Mouse (Mus musculus) liver, adult 2 months (tissue): ENCODE measurements around the gene Jak1. TPM values are rescaled to one million over a fixed set of nuclear protein-coding genes. Genes with fewer than 3 reads are reported as not detected.
A peak's percentile ranks its signal among the peaks of the same experiment; 100 is the strongest.

Experiments
- DNase-seq: peaks from one replicate; pipeline ENCODE4 v3.0.0-alpha.2; 2011; ENCODE audit warnings: low read depth, low spot score; ENCODE audit errors: extremely low read depth
- H3K27ac ChIP-seq: fragments of 200-500 bp; replicated peaks from 2 replicates; pipeline ENCODE4 v1.5.1; 2012; ENCODE audit warnings: low read depth, mild to moderate bottlenecking, control low read depth, inconsistent platforms, low read length; ENCODE audit not compliant: insufficient read depth
- H3K27me3 ChIP-seq: fragments of 200-500 bp; 2 replicates; pipeline ENCODE4 v1.6.1; 2012; ENCODE audit warnings: mild to moderate bottlenecking, moderate library complexity, low read length, inconsistent platforms; ENCODE audit not compliant: control insufficient read depth, insufficient read depth
- H3K36me3 ChIP-seq: fragments of 200-500 bp; 2 replicates; pipeline ENCODE4 v1.6.1; 2012; ENCODE audit warnings: low read length, inconsistent platforms; ENCODE audit not compliant: control insufficient read depth, insufficient read depth
- H3K4me1 ChIP-seq: fragments of 200-500 bp; 2 replicates; pipeline ENCODE4 v1.6.1; 2011; ENCODE audit warnings: low read length; ENCODE audit not compliant: control insufficient read depth, insufficient read depth
- H3K4me3 ChIP-seq: fragments of 200-500 bp; 2 replicates; pipeline ENCODE4 v1.5.1; 2011; ENCODE audit warnings: low read depth, mild to moderate bottlenecking, control low read depth, low read length, moderate library complexity; ENCODE audit not compliant: insufficient read depth
- H3K79me2 ChIP-seq: fragments of 200-500 bp; 2 replicates; pipeline ENCODE4 v1.6.1; 2012; ENCODE audit warnings: inconsistent platforms, mild to moderate bottlenecking, low read length, moderate library complexity; ENCODE audit not compliant: control insufficient read depth, insufficient read depth
- H3K9ac ChIP-seq: fragments of 200-500 bp; 2 replicates; pipeline ENCODE4 v1.6.1; 2012; ENCODE audit warnings: low read depth, mild to moderate bottlenecking, control low read depth, inconsistent platforms, low read length
- CTCF ChIP-seq: fragments of 200-500 bp; IDR thresholded peaks from 2 replicates; pipeline ENCODE4 v1.5.1; 2011; ENCODE audit warnings: low read depth, low read length, control low read depth
- POLR2A ChIP-seq: fragments of 200-500 bp; IDR thresholded peaks from 2 replicates; pipeline ENCODE4 v1.6.1; 2011; ENCODE audit warnings: low read length, control low read depth; ENCODE audit not compliant: insufficient read depth; ENCODE audit errors: extremely low read depth
- WGBS: fragments of 180-500 bp; shearing (Covaris S2); methylation state at CpG from one replicate; pipeline ENCODE4 v1.1.7; 2018; 5-methylcytosine and 5-hydroxymethylcytosine counted together
- polyA plus RNA-seq: library from polyadenylated mRNA; depleted of rRNA; stranded (reverse); fragments of >200 nt; gene quantifications from 2 replicates; pipeline ENCODE4 v1.2.3, GENCODE M21; 2012
- total RNA-seq: library from RNA; depleted of rRNA; stranded (reverse); fragments of >200 nt; gene quantifications from 2 replicates; pipeline ENCODE4 v1.2.3, GENCODE M21; 2014

The Jak1 gene
- total and polyA plus RNA-seq, 2 experiments: 21.7 to 67.1 TPM

GRCm38 (mm10) chr4:101198333-101198732 is 66.7 kb downstream of the Jak1 start:
- Histone ChIP-seq H3K79me2 (peaks cover 57% of the 10 kb centered on the region), H3K36me3 (peaks cover 3% of the 10 kb centered on the region), H3K4me3 (no peak overlapping the region), H3K27me3 (no peaks in the 10 kb centered on the region), H3K27ac (peak overlapping the region; percentile 31; the same call in 1 of the 2 replicates), H3K4me1 (peaks cover 36% of the 10 kb centered on the region), H3K9ac (no peak overlapping the region)
- no peak for TF ChIP-seq POLR2A
- TF ChIP-seq CTCF: peak; percentile 73
- peak; percentile 85 for DNase-seq
- WGBS: 1% methylated on average over 2 of the region's 2 CpGs

- H3K79me2 ChIP-seq: peaks cover 49% of the 10 kb centered on the region
- no peak for DNase-seq
- H3K4me1 ChIP-seq: peaks cover 32% of the 10 kb centered on the region
- H3K27ac ChIP-seq: peak overlapping the region; percentile 17; the same call in 1 of the 2 replicates
- H3K4me3 ChIP-seq: no peak overlapping the region
- no peaks in the 10 kb centered on the region for H3K27me3 ChIP-seq
- peaks cover 9% of the 10 kb centered on the region for H3K36me3 ChIP-seq
- WGBS: 56% methylated on average over 9 of the region's 9 CpGs
- TF ChIP-seq CTCF (no peak), POLR2A (no peak)
- no peak overlapping the region for H3K9ac ChIP-seq
These were observed 67.5 kb downstream of the Jak1 start for GRCm38 (mm10) chr4:101197421-101198170.

DNA sequence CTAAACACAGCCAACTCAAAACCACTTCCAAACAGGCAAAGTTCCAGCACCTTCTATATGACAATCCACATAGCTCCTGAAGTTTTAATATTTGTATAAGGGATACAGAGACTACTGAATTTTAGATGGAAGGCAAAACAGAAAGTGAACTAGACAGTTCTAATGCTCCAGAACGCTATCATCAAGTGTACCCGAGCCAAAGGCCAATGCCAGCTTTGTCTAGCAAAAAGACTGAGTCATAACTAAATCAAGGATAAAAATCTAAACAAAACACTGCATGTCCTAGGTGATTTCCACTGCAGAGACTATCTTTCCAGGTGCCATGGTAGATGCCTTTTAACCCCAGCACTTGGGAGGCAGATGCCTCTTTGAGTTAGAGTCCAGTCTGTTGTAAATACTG is 68.7 kb downstream of the Jak1 start:
- TF ChIP-seq CTCF (no peak), POLR2A (no peak)
- DNase-seq: peak; percentile 69
- peaks cover 30% of the 10 kb centered on the region for H3K4me1 ChIP-seq
- no peak overlapping the region for H3K4me3 ChIP-seq
- H3K9ac ChIP-seq: no peak overlapping the region
- H3K27me3 ChIP-seq: no peaks in the 10 kb centered on the region
- H3K79me2 ChIP-seq: peaks cover 41% of the 10 kb centered on the region; the same call in 1 of the 2 replicates
- peaks cover 13% of the 10 kb centered on the region for H3K36me3 ChIP-seq
- 0 out of 2 replicates have a peak overlapping the region, but pooled peaks have one; percentile 28 for H3K27ac ChIP-seq
- WGBS: 5% methylated on average over 2 of the region's 2 CpGs

DNA sequence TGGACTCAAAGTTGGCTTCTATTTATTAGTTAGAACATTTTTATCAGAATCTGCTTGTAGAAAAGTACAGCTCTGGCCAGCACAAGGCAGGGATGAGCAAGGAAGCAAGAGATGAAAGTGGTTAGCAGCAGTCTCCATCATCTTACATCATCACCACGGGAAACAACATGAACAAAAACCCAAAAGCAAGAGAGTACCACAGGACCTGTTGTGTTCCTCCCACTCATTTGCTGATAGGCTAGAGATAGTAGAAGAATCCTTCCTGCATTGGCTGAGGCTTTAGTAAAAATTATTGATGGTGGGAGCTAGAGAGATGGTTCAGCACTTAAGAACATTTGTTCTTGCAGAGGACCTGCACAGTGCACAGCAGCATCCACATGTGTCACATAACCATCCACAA is 70.9 kb downstream of the Jak1 start:
- peaks cover 30% of the 10 kb centered on the region; the same call in 1 of the 2 replicates for H3K79me2 ChIP-seq
- H3K36me3 ChIP-seq: peaks cover 33% of the 10 kb centered on the region
- TF ChIP-seq POLR2A (no peak), CTCF (no peak)
- H3K27me3 ChIP-seq: no peaks in the 10 kb centered on the region
- no peak overlapping the region for H3K4me3 ChIP-seq
- H3K4me1 ChIP-seq: peaks cover 21% of the 10 kb centered on the region
- H3K27ac ChIP-seq: no peak overlapping the region
- DNase-seq: no peak
- no peak overlapping the region for H3K9ac ChIP-seq
- 48% methylated on average over 1 of the region's 1 CpGs for WGBS

DNA sequence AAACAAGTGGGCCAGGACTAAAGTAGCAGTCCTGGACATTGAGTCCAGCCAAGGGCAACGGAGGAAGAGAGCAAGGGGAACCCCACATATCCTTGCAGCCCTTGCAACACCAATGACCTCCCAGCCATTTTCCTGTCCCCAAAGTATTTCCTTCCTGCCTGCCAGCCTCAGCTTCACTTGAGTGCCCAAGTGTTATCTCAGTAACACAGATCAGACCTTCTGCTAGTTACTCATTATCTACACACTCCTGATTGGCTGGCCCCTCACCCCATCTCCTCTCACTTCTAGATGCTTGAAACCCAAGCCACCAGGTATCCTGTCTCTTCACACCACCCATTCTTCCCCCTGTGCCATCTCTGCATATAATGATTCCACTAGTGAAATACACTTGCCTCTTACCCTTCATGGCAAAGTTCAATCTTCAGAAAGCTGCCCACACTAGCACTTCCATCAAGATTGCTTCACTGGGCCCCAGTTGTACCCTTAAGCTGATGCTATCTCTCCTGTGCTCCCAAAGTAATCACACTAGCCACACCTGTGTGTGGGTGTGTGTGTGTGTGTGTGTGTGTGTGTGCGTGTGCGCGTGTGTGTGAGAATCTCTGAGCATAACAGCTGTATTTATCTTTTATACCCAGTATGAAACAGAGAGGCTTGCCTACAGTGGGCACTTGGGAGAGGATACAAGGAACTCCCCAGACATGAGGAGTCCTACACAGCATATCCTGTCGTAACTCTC is 72.7 kb downstream of the Jak1 start:
- TF ChIP-seq POLR2A: no peak
- TF ChIP-seq CTCF: no peak
- Histone ChIP-seq H3K9ac (no peak overlapping the region), H3K79me2 (peaks cover 20% of the 10 kb centered on the region; the same call in 1 of the 2 replicates), H3K36me3 (peaks cover 47% of the 10 kb centered on the region), H3K4me3 (no peak overlapping the region), H3K27ac (no peak overlapping the region), H3K27me3 (no peaks in the 10 kb centered on the region), H3K4me1 (peaks cover 17% of the 10 kb centered on the region)
- DNase-seq: peak; percentile 50
- WGBS: 76% methylated on average over 5 of the region's 5 CpGs
